Mouse (Mus musculus) natural killer cell, adult 2 months (primary cell): ENCODE measurements around the gene Ric8a.
"Not testable (repeated sequence)": the region's sequence is repeated elsewhere in the genome, so short reads cannot be mapped to it uniquely, and the experiment has no call there.

Experiments used
- DNase-seq, 2 experiments: peaks; one replicate each; pipeline ENCODE4 v3.0.0; 2022; ENCODE audit warnings: low spot score in 2 of 2

Gene Ric8a

DNA sequence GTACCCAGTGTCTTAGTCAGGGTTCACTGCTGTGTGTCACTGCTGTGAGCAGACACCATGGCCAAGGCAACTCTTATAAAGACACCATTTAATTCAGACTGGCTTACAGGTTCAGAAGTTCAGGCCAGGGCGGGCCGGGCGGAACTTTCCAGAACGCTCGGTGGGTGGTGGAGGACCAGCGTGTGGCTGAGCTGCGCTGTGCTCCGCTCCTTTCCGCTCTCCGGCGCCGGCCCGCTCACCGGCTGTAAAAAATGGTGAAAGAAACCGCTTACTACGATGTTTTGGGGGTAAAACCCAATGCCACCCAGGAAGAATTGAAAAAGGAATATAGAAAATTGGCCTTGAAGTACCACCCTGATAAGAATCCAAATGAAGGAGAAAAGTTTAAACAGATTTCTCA is 33.9 kb downstream of the Ric8a start:
- not testable (repeated sequence) for DNase-seq

- no peak for DNase-seq
Observed at GRCm38 (mm10) chr7:140894031-140894430, 37.3 kb downstream of the Ric8a start.

- DNase-seq: no peak
Observed at GRCm38 (mm10) chr7:140894611-140895010, 37.9 kb downstream of the Ric8a start.

GRCm38 (mm10) chr7:140897863-140898262 is 41.1 kb downstream of the Ric8a start:
- DNase-seq: no peak

DNA sequence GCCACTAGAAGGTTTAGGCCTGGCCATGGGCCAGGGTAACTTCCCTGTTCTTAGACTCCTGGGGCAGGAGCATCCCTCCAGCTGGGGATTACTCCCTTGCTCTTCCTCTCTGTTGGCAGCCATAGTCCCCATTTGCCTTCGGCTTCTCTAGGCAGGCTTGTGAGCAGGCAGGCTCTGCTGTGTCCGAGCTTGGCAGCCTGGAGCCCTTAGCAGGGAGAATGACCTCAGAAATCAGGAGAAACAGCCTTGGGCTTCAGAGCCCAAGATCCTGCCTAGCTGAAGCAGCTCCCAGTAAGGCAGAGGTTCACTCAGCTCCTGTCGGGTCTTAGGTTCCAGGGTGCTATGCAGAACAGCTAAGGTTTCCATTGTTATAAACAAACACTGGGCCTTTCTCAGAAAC is 42.4 kb downstream of the Ric8a start:
- DNase-seq: no peak

DNA sequence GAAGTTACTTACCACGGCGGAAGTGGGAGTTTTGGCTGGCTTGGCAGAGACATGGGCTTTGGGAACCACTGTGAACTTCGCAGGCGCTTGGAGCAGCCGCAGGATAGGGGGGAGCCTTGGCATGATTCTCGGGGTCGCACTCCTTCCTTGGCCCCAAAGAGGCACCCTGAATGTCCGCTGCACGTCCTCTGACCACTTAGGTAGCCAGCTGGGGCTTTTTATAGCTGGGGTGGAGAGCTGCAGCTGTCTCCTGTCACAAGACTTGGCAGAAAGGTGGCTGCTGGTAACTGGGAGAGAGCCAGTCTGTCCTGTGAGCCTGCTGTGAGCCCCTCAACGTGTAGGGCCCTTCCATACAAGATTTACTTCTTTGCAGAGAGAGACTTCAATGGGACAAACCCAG is 43.5 kb downstream of the Ric8a start, which contains the start of gene Cox8b:
Cox8b (minus strand) TSS at position 227 of the 400 bp plus-strand sequence.
- DNase-seq: no peak

- DNase-seq: no peak
Observed at GRCm38 (mm10) chr7:140902036-140902875, 45.5 kb downstream of the Ric8a start.

DNA sequence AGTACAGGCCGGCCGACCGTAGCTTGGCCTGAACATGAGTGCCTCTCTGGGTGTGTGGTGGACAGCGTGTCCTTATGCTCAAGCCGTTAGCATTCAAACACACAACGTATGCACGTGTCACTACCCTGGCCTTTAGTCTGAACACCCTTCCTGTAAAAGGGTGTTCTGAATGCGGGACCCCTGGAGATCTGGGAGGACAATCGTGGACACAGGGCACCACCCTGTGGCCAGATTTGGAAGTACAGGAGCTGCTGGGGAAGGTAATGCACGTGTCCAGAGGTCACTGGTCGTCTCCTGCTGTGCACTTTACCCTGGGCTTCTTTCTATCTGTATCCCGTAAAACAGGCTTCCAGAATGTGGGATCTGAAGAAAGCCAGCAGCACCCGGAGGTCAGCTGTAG is 46.5 kb downstream of the Ric8a start:
- peak; percentile 51 to 67 for DNase-seq

GRCm38 (mm10) chr7:140905642-140906081 is 48.9 kb downstream of the Ric8a start:
- DNase-seq: no peak

- no peak for DNase-seq
Observed at GRCm38 (mm10) chr7:140907131-140907530, 50.4 kb downstream of the Ric8a start.

DNA sequence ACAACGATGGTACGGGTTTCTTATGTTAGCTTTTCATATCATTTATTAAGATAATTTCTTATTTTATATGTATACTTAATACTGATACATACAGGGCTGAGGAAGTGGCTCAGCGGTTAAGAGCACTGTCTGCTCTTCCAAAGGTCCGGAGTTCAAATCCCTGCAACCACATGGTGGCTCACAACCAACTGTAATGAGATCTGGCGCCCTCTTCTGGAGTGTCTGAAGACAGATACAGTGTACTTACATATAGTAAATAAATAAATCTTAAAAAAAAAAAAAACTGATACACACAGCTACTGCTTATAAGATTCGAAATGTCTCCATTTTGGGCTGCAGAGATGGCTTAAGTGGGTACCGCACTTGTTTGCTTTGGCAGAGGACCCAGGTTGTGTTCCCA is 50.9 kb downstream of the Ric8a start:
- no peak for DNase-seq

DNA sequence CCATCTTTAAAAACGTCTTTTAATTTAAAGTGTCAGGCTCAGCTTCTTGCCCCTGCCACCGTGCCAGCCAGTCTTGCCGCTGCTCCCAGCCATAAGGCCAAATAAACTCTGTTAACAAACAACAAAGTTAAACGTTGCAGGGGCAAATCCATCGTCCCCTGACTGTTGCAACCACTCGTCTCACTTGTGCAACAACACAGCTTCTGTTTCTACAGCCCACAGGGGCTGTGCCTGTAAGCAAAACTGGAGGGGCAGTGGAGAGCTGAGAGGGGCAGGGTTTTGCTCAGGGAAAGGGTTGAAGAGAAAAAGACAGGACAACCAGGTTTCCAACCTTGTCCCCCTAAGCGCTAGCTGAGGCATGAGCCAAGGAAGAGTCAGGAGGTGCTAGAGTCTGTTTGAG is 51.4 kb downstream of the Ric8a start:
- DNase-seq: no peak

GRCm38 (mm10) chr7:140908634-140909107 is 51.9 kb downstream of the Ric8a start:
- DNase-seq: peak; percentile 35 to 63

DNA sequence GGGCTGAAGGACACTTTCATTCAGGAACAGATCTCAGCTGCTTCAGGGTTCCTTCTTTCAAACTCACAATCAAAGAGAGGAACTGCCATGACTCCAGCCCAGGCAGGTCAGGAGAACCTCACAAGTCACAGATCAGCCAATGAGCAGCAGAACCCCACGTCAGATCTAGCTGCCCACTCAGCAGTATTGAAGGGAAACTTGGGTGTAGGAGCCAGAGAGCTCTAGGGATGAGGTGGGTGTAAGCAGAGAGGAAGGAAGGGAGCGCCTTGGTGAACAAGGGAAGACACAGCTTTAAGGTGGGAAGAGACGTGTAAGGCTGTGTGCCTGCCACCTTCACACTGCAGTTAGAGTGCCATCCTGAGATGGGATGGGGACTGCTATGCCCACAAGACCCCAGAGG is 55.5 kb downstream of the Ric8a start:
- no peak for DNase-seq

DNA sequence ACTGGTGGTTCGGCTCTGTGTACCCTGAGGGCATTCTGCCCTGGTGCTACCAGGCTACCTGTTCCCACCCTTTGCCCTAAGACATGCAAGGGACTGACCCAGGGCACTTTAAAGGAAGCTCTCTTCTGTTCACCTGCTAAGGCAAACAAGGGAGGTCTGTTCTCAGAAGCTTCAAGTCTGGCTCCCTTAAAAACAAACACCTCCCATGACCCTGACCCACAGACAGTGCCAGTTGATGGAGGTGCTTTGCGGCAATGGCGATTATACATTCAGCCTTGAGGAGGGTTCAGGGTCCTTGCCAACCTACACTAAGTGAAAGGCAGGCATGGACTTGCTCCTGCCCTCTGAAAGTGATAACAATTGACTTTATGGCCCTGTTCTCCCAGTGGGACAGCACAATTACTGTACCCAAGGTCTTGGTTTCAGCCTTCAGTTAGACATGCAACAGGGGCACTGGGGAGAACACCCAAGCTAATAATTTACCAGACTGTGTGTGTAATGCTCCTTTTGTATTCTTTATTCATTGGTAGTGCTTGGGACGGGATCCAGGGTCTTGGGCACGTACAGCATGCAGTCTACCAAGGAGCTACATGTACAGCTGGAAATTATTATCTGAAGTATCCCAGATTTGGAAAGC is 56.2 kb downstream of the Ric8a start:
- DNase-seq: no peak
